Mouse (Mus musculus): ENCODE measurements around the gene Gm21409. TPM values are rescaled to one million over a fixed set of nuclear protein-coding genes. Genes with fewer than 3 reads are reported as not detected.
"Not testable (repeated sequence)": the region's sequence is repeated elsewhere in the genome, so short reads cannot be mapped to it uniquely, and the experiment has no call there.

Gene Gm21409
- polyA plus RNA-seq (2012; rRNA removed): not detected in 2 replicates

GRCm38 (mm10) chrY:84746385-84746784 lies at the start of gene Gm21409:
Gene Gm21409, plus strand, starts transcription at chrY:84746685.
- not testable (repeated sequence) for DNase-seq (ENCODE audit: low spot score)

Other genes with a start within 250 kb of the Gm21409 start
- not detected in 2 replicates for gene Gm21394, start 181.8 kb upstream of the Gm21409 start, polyA plus RNA-seq (2012; rRNA removed)

Data from urinary bladder, adult 2 months (tissue).